Mouse (Mus musculus): ENCODE measurements around the gene Itsn2.
"Not testable (repeated sequence)": the region's sequence is repeated elsewhere in the genome, so short reads cannot be mapped to it uniquely, and the experiment has no call there.

Itsn2 gene

GRCm38 (mm10) chr12:4592541-4593165 is at the start of gene Itsn2, which contains the start of gene Gm3625:
TSS of gene Itsn2 (plus strand) at chr12:4592638.
TSS of gene Gm3625 (minus strand) at chr12:4592927.
- DNase-seq (ENCODE audit: low spot score in 2 of 2) = peak; percentile 64 to 69

- no peak for DNase-seq (ENCODE audit: low spot score in 2 of 2)
Measured at GRCm38 (mm10) chr12:4544400-4544919, 48.0 kb upstream of the Itsn2 start.

- no peak for DNase-seq (ENCODE audit: low spot score in 2 of 2)
Measured at GRCm38 (mm10) chr12:4545425-4545824, 47.0 kb upstream of the Itsn2 start.

DNA sequence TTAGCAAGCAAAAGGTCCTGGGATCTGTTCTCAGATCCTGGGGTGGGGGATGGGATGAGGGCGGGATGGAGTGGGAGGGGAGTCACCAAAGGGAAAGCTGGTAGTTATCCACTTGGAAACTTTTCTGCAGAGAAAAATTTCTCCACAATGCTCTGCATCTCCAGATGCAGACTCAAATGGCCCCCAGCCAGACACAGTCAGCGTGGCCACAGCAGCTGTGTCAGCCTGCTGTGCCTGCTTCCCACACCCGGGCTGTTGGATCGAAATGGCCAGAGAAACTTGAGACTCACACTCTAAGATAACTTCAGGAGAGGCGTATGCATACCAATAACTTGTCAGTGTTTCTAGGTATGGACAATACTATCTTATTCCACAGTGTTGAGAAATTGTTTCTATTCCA is 45.9 kb upstream of the Itsn2 start:
- no peak for DNase-seq (ENCODE audit: low spot score in 2 of 2)

DNA sequence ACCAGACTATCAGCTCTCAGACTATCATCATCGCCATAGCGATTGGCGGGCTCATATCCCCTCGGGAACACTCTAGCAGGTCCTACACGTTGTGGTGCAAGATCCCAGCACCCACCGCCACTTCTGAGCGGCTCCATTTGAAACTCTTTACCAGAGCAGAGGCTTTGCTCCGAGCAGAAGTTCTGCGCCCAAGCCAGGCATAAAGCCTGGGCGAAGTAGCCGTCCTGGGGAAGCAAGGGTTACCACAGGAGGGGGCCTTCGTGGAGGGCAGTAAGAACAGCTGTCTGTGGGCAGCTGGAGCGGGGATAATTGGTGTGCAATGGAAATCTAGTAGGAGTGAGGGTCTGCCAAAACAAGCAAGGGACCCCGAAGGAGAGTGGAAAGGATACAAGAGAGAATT is 44.9 kb upstream of the Itsn2 start:
- DNase-seq (ENCODE audit: low spot score in 2 of 2) = no peak

- peak; percentile 59 to 78 for DNase-seq (ENCODE audit: low spot score in 2 of 2)
Measured at GRCm38 (mm10) chr12:4548053-4549013, 44.1 kb upstream of the Itsn2 start.

DNA sequence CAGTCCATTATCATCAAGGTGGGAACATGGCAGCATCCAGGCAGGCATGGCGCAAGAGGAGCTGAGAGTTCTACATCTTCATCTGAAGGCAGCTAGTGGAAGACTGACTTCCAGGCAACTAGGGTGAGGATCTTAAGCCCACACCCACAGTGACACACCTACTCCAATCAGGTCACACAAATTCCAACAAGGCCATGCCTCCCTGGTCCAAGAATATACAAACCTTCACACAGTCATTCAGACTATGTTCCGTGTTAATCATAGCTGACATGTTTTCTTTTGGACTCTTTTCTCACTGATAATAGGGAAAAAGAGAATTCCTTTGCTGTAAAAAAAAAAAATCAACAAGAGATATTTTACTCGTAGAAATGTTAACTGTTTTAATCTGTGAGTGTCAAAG is 38.7 kb upstream of the Itsn2 start:
- DNase-seq (ENCODE audit: low spot score in 2 of 2) = not testable (repeated sequence)

DNA sequence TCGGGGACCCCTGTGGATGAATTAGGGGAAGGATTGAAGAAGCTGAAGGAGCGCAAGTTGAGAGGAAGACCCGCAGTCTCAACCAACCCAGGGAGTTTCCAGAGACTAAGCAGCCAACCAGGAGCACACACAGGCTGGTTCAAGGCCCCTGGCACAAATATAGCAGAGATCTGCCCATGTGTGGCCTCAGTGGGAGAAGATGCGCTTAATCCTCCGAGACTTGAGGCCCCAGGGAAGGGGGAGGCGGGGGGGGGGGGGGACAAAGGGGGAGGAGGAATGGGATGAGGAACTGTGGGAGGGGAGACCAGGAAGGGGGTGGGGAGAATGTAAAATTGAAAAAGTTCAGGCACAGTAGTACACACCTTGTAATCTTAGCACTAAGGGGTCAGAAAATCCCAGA is 37.0 kb upstream of the Itsn2 start:
- no peak for DNase-seq (ENCODE audit: low spot score in 2 of 2)

GRCm38 (mm10) chr12:4556891-4557290 is 35.5 kb upstream of the Itsn2 start:
- DNase-seq (ENCODE audit: low spot score in 2 of 2) = no peak

DNA sequence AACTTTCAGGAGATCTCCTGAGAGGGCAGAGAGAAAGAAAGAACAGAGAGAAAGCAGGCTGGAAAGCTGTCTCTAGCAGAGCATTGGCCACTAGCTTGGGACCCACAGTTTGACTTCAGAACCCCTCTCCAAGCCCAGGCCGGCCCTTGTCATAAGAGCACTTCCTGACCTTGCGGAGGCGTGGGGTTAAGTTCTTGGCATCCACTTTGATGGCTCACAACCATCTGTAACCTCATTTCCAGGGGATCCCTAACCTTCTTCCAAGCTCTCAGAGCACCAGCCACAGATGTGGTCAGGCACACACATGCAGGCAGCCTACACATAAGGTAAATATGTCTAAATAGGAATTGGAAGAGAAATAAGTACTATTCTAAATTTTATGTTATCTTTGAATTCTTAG is 35.0 kb upstream of the Itsn2 start:
- DNase-seq (ENCODE audit: low spot score in 2 of 2) = no peak

DNA sequence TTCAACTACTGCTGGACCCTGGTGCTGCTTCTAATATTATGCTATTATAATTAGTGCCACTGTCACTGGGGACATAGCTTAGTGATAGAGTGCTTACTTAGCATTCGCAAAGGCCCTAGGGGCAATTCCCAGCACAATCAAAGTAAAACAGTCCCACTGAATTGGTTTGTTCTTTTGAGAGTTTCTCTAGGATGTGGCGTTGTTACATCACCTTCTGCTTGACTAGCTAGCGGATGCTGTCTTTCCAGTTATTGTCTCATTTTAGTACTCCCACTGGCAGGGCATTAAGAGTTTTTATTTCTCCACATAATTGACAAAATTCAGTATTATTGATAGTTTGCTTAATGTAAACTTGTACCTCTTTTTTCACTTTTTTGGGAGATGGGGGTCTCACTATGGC is 34.4 kb upstream of the Itsn2 start:
- DNase-seq (ENCODE audit: low spot score in 2 of 2) = no peak

GRCm38 (mm10) chr12:4558475-4559279 is 33.8 kb upstream of the Itsn2 start:
- no peak for DNase-seq (ENCODE audit: low spot score in 2 of 2)

GRCm38 (mm10) chr12:4571864-4572263 is 20.6 kb upstream of the Itsn2 start:
- DNase-seq (ENCODE audit: low spot score in 2 of 2) = peak in 1 of 2 experiments; percentile 25

- no peak for DNase-seq (ENCODE audit: low spot score in 2 of 2)
Measured at GRCm38 (mm10) chr12:4574065-4574464, 18.4 kb upstream of the Itsn2 start.

DNA sequence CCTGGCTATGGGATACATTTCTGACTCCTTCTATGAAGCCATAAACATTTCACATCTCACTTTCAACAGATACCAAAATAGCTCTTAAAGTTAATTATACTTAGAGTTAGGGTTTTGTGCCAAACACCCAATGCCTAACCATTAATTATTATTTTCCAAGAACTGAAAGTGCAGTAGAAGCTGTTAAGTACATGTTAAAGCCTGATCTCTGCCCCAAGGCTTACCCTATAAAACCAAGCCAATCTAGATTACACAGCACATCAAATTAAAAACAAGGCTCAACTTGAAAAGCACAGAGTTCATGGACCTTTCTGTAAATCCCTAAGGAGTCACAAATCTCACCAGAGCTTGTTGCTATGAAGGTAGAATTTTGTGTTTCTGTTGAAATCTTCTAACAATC is 10.1 kb upstream of the Itsn2 start:
- no peak for DNase-seq (ENCODE audit: low spot score in 2 of 2)

DNA sequence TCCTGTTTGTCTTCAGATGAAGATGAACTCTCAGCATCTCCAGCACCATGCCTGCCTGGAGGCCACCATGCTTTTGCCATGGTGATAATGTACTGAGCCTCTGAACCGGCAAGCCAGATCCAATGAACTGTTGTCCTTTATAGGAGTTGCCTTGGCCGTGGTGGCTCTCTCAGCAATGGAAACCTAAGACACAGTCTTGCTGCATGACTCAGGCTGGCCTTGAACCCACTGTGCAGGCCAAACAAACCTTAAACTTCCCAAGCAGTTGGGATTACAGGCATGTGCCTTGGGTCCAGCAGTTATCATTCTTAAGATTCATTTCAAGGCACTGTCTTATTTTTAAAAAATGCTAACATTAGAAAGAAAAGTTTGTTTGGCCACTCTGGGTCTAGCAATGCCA is 4.6 kb upstream of the Itsn2 start:
- DNase-seq (ENCODE audit: low spot score in 2 of 2) = no peak

GRCm38 (mm10) chr12:4588603-4589002 is 3.8 kb upstream of the Itsn2 start:
- DNase-seq (ENCODE audit: low spot score in 2 of 2) = peak; percentile 51 to 71

DNA sequence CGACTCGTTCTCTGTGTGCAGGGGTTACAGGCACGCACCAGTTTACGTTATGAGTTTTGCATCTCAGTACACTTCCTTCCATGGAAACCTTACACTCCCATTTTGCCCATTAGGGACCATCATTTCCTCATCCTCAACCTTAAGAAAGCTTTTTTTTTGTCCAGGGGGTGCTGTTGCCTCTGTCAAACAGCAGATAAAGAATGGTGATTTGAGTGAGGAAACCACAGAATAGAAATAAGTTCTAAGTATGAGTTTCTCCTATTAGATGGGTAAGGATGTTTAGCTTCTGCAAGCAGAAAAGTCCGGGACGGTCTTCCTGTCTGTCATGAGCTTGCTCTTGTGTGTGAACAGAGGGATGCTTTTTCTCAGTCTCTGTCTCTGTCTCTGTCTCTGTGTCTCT is 413 bp upstream of the Itsn2 start:
- no peak for DNase-seq (ENCODE audit: low spot score in 2 of 2)

GRCm38 (mm10) chr12:4593166-4593929 is 910 bp downstream of the Itsn2 start:
- DNase-seq (ENCODE audit: low spot score in 2 of 2) = peak; percentile 32 to 47

GRCm38 (mm10) chr12:4593930-4594391 is 1.5 kb downstream of the Itsn2 start:
- DNase-seq (ENCODE audit: low spot score in 2 of 2) = no peak

GRCm38 (mm10) chr12:4595055-4595454 is 2.6 kb downstream of the Itsn2 start:
- DNase-seq (ENCODE audit: low spot score in 2 of 2) = no peak
